Mouse (Mus musculus) splenic B cell, adult 2 months (primary cell): ENCODE results near the gene A630089N07Rik.

Experiments
- DNase-seq: peaks from one replicate; pipeline ENCODE4 v3.0.0-alpha.2; 2011; ENCODE audit warnings: low read depth, low spot score
- H3K27me3 ChIP-seq: 2 replicates; pipeline ENCODE4 v1.6.1; 2012; ENCODE audit warnings: mild to moderate bottlenecking, low read length, moderate library complexity, mixed read lengths; ENCODE audit not compliant: control insufficient read depth, poor library complexity, insufficient read depth, severe bottlenecking
- H3K36me3 ChIP-seq: 2 replicates; pipeline ENCODE4 v1.6.1; 2012; ENCODE audit warnings: mild to moderate bottlenecking, low read length, moderate library complexity, mixed read lengths; ENCODE audit not compliant: control insufficient read depth, poor library complexity, insufficient read depth, severe bottlenecking

A630089N07Rik gene

GRCm38 (mm10) chr16:97991517-97991916, 90.7 kb downstream of the A630089N07Rik start:
- H3K27me3 ChIP-seq: no peaks in the 10 kb centered on the region
- H3K36me3 ChIP-seq: no peaks in the 10 kb centered on the region
- DNase-seq: peak; percentile 32

DNA sequence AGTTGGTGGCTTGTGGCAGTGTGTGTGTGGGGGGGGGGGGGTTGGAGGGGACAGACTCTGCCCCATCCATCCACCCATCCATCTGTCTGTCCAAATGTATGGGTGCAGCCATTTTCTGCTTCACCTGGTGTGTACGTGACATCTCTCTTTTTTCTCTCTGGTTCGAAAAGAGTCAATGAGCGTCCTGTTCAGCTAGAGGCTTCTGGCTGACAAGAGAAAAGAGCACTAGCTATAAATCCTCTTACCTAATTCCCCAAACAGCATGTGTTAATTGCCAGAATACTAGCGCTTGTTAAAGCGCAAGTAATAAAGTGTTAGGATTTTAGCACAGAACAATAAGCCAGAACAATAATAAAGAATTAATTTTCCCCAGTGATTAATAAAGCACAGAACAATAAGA, 97.7 kb downstream of the A630089N07Rik start:
- DNase-seq: no peak
- no peaks in the 10 kb centered on the region for H3K36me3 ChIP-seq
- H3K27me3 ChIP-seq: no peaks in the 10 kb centered on the region

DNA sequence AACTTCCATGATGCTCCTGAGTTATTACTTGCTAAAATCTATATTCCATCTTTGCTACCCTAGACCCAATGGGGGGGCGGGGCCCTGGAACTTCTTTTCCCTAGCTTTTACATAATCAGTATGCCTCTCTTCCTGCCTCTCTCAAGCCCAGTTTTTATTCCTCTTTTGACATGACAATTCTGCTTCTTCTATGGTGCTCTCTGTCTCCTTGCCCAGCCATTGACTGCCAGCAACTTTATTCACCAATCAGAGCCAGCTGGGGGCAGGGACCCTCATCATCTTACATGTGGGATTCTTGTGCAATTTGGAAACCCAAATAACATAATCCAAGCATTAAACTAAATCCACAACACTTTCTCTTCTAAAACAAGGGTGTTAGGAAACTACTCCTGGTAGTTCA, 100.9 kb downstream of the A630089N07Rik start:
- DNase-seq: no peak
- Histone ChIP-seq H3K27me3 (no peaks in the 10 kb centered on the region), H3K36me3 (no peaks in the 10 kb centered on the region)

GRCm38 (mm10) chr16:97977722-97978121, 104.5 kb downstream of the A630089N07Rik start:
- Histone ChIP-seq H3K27me3 (no peaks in the 10 kb centered on the region), H3K36me3 (no peaks in the 10 kb centered on the region)
- DNase-seq: no peak

DNA sequence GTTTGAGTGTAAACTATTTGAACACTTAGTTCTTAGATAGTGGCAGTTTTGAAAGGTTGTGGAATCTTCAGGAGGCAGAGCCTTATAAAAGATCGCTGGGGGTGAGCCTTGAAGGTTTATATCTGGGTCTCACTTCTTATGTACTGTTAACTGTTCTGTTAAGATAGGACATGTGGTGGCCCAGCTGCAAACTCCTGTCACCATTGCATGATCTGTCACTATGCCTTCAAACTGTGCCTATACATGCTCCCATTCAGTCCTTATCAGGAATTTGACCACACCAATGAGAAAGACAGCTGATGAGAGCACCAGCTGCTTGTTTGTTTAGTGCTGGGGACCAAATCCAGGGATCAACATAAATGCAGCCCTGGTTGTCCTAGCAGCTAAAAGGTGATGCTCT, 105.0 kb downstream of the A630089N07Rik start:
- no peaks in the 10 kb centered on the region for H3K27me3 ChIP-seq
- no peak for DNase-seq
- no peaks in the 10 kb centered on the region for H3K36me3 ChIP-seq

- H3K36me3 ChIP-seq: no peaks in the 10 kb centered on the region
- peak; percentile 28 for DNase-seq
- H3K27me3 ChIP-seq: no peaks in the 10 kb centered on the region
Measured at GRCm38 (mm10) chr16:97963956-97964540, 118.2 kb downstream of the A630089N07Rik start.

DNA sequence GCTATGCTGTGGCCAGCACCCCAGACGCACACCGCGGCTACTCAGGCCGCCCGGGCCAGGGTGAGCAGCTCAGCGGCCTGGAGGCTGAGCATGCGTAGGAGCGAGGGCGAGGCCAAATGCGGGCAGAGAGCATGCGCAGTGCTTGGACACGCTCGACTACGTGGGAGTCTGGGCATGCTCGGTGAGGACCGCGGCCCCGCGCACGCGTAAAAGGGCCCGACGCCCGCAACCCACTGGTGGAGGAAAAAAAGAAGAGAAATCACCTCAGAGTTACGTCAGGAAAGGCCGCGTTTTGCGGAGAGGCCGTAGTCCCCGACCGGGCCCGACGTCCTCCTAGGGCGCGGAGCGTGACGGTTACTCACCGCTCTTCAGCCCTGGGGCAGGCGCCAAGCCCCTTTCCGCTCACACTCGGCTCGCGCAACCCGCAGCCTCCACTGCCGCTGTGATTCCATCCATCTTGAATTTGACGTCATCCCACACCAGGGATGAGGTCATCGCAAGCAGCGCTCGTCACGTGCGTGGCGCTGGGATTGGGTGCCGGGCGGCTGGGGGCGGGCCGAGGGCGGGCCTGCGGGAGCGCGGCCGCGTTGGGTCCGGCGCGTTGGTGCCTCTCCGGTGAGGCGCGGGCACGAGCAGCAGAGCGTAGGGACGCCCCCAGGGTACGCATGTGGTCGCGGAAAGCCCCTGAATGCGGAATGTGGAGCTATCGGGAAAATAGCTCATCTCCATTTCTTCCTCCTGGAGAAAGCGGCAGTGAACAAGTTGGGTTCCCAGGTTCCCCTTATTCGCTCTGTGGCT, 119.9 kb downstream of the A630089N07Rik start, which contains the start of the genes C2cd2 and Zbtb21:
Gene C2cd2 (minus strand): TSS at position 448 of the 798 bp plus-strand sequence.
Gene Zbtb21 (minus strand): TSS at position 472 of the 798 bp plus-strand sequence.
- Histone ChIP-seq H3K27me3 (no peaks in the 10 kb centered on the region), H3K36me3 (no peaks in the 10 kb centered on the region)
- peak; percentile 98 for DNase-seq

DNA sequence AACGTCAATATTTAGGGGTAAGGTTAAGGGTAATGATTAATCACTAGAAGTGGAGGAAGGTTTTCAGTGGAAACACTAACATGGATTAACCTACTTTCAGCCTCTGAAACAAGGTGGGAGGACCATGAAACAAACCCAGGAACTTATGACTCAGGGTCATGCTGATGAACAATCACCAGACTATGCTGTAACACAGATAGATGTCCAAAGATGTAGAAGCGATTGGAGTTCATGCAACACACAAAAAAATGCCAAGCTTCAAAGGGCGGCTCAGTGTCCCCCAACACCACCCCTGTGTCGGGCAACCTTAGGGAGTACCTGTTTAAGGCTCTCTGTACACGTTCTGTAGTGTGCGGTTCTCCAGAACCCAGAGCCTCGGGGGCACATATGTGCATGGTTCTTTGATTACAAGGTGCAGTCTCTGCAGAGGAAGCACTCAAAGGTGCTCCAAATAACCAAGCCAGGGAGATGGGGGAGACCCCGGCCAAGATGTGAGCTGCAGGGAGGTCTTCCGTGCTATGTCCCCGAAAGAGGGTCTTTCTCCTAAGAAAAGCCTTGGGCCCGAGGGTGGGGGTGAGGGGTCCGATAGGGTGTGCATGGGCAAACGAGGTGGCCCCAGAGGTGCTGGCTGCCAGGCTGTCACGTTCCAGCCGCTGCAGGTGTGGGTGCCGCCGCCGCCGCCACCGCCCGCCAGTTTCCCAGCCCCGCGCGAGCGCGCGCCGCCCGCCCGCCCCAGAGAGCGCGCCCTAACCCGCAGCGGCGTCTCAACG, 120.7 kb downstream of the A630089N07Rik start:
- DNase-seq: peak; percentile 23
- no peaks in the 10 kb centered on the region for H3K27me3 ChIP-seq
- no peaks in the 10 kb centered on the region for H3K36me3 ChIP-seq

DNA sequence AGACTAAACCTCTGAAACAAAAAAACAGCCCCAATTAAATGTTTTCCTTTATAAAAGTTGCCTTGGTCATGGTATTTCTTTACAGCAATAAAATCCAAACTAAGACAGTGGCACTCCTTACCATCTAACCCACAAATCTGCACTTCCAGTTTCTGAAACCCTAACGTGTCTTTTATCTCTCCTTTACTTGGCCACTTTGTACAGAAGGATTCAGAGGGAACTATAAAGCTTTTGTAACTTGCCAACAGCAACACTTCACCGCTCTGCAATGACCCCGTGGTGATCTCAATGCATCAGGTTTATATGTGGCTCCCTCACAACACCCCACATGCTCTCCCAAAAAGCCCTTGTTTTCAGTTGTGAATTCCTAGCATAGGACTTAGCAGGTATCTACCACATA, 121.9 kb downstream of the A630089N07Rik start:
- DNase-seq: no peak
- no peaks in the 10 kb centered on the region; the same call in 1 of the 2 replicates for H3K36me3 ChIP-seq

DNA sequence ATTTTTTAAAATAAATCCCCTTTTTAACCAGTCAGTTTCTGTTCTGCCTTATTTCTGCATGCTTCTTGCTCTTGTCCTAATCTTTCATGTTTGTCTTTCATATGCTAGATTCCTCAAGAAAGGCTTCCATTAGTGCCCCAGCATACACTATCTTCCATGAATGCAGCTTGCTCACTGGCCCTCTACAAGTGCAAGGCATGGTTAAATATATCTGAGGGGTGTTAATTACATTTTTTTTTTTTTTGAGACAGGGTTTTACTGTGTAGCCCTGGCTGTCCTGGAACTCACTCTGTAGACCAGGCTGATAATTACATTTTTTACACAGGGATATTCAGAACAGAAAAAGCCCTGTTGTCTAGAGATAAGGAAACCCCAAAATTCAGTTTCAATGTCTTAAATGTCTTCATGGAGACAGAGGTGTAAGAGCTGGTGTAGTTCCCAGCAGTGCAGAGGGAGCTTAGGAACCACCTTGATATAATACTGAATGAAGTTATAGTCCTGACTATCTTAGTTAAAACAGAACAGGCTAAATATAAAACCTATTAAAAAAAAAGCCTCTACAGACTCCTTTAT, 123.8 kb downstream of the A630089N07Rik start:
- no peaks in the 10 kb centered on the region; the same call in 1 of the 2 replicates for H3K36me3 ChIP-seq
- no peaks in the 10 kb centered on the region for H3K27me3 ChIP-seq
- DNase-seq: no peak

More for the DNA sequence above, 121.9 kb downstream of the A630089N07Rik start:
- no peaks in the 10 kb centered on the region for H3K27me3 ChIP-seq

- H3K27me3 ChIP-seq: no peaks in the 10 kb centered on the region
- DNase-seq: no peak
- peaks cover under 1% of the 10 kb centered on the region; the same call in 1 of the 2 replicates for H3K36me3 ChIP-seq
Measured at GRCm38 (mm10) chr16:97957626-97958025, 124.6 kb downstream of the A630089N07Rik start.

DNA sequence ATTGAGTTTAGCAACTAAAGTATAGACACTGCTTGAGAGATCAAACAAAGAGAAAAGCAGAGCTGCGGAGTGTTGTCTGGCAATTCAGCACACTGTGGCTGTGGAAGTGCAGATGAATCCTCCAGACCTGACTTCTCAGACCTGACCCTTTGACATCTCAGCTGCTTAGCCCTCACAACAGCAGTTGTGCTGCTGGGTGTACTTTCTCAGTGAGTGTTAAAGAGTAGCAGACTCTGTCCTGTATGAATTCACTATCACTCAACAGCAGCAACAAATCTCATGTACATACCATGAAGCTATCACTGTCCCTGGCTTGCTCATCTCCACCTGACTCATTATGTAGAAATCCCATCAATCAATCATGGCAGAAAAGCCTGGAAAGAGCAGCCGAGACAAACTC, 126.2 kb downstream of the A630089N07Rik start:
- no peaks in the 10 kb centered on the region for H3K27me3 ChIP-seq
- H3K36me3 ChIP-seq: peaks cover 10% of the 10 kb centered on the region
- no peak for DNase-seq

- DNase-seq: no peak
- Histone ChIP-seq H3K36me3 (peaks cover 17% of the 10 kb centered on the region), H3K27me3 (no peaks in the 10 kb centered on the region)
Measured at GRCm38 (mm10) chr16:97953300-97953699, 128.9 kb downstream of the A630089N07Rik start.

- peaks cover 17% of the 10 kb centered on the region for H3K36me3 ChIP-seq
- H3K27me3 ChIP-seq: no peaks in the 10 kb centered on the region
- DNase-seq: no peak
Measured at GRCm38 (mm10) chr16:97952801-97953200, 129.4 kb downstream of the A630089N07Rik start.
